In the genomic region with DNA sequence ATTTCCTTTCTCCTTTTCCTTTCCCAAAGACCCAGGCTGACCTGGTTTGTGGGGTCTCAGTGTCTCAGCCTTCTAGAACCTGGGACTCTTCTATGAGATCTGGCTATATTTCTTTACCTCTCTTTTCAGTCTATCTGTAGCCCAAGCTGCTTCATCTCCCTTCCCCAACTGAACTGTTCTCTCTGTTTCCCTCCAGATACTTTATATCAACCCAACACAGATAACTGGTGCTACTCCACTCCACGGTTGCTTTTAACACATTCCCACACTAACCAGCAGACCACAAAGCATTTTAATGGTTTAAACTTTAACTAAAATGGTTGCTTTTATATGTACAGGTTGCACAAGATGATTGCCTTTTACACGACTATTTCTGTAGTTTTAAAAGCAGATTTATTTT, we compare ENCODE assay signal across 19 mouse cellular contexts. TPM values are rescaled to one million over a fixed set of nuclear protein-coding genes. Genes with fewer than 3 reads are reported as not detected.
DNase-seq lines count a peak whose midpoint lies in the region; ATAC-seq and TF ChIP-seq lines count a peak whose summit lies in the region.
"Had no signal": no experiment of that assay in that cellular context is flagged by ENCODE, and none has a peak within 500 bp of the region (broad histone marks: within the 10 kb centered on the region; RNA-seq: fewer than 3 reads in every experiment).

No protein-coding gene starts in this region.

- H3K4me3 ChIP-seq in kidney, embryonic 16.5 days (ENCODE audit: low read length) = no peak overlapping the region
- no peak overlapping the region for H3K4me3 ChIP-seq in kidney, embryonic 14.5 days (ENCODE audit: low read length)
- no peak overlapping the region for H3K4me3 ChIP-seq in liver, postnatal 0 days (ENCODE audit: low read depth, low read length)
- H3K4me3 ChIP-seq in midbrain, postnatal 0 days (ENCODE audit: low read depth, low read length) = no peak overlapping the region
- H3K4me3 ChIP-seq: embryonic facial prominence, embryonic 12.5 days; forebrain, embryonic 12.5 days; heart, embryonic 13.5 days; hindbrain, embryonic 15.5 days had no signal

- H3K27me3 ChIP-seq in kidney, embryonic 16.5 days (ENCODE audit: insufficient read depth, low read length) = no peaks in the 10 kb centered on the region
- H3K27me3 ChIP-seq in kidney, embryonic 14.5 days (ENCODE audit: control insufficient read depth, insufficient read depth, low read length) = no peaks in the 10 kb centered on the region
- no peaks in the 10 kb centered on the region for H3K27me3 ChIP-seq in liver, postnatal 0 days (ENCODE audit: insufficient read depth, low read length)
- H3K27me3 ChIP-seq in midbrain, postnatal 0 days (ENCODE audit: insufficient read depth, low read length) = no peaks in the 10 kb centered on the region
- H3K27me3 ChIP-seq: embryonic facial prominence, embryonic 12.5 days; forebrain, embryonic 12.5 days; heart, embryonic 13.5 days; hindbrain, embryonic 15.5 days had no signal

- TF ChIP-seq CTCF in liver, postnatal 0 days (IDR thresholded peaks at IDR 0.05; ENCODE audit: low read depth) = no peak
- no peak for TF ChIP-seq CTCF in midbrain, postnatal 0 days (IDR thresholded peaks at IDR 0.05)

- WGBS in kidney, embryonic 16.5 days = 51% methylated on average over 2 of the region's 2 CpGs
- 51% methylated on average over 2 of the region's 2 CpGs for WGBS in kidney, embryonic 14.5 days
- 37% methylated on average over 2 of the region's 2 CpGs for WGBS in liver, postnatal 0 days (ENCODE audit: insufficient replicate concordance)
- 84% methylated on average over 2 of the region's 2 CpGs for WGBS in midbrain, postnatal 0 days

- peak; percentile 65; the same call in 1 of the 2 replicates for TF ChIP-seq EP300 in liver, postnatal 0 days (IDR thresholded peaks at IDR 0.05; ENCODE audit: low read depth)

- H3K36me3 ChIP-seq in kidney, embryonic 16.5 days (ENCODE audit: insufficient read depth, low read length) = no peaks in the 10 kb centered on the region
- H3K36me3 ChIP-seq in kidney, embryonic 14.5 days (ENCODE audit: control insufficient read depth, insufficient read depth, low read length) = no peaks in the 10 kb centered on the region
- no peaks in the 10 kb centered on the region for H3K36me3 ChIP-seq in liver, postnatal 0 days (replicated peaks; ENCODE audit: insufficient read depth, low read length)
- peaks cover 6% of the 10 kb centered on the region for H3K36me3 ChIP-seq in midbrain, postnatal 0 days (ENCODE audit: insufficient read depth, low read length)
- H3K36me3 ChIP-seq: embryonic facial prominence, embryonic 12.5 days; forebrain, embryonic 12.5 days; heart, embryonic 13.5 days had no signal

- DNase-seq in liver, postnatal 0 days = no peak
- no peak for DNase-seq in cerebellum, adult 9-10 months
- no peak for DNase-seq in midbrain, postnatal 0 days (ENCODE audit: low spot score)
- DNase-seq: adrenal gland, adult 2 months; adrenal gland, postnatal 36 days; cerebellum, adult 2 months; cerebellum, postnatal 14 days; gastrocnemius, postnatal 14 days; heart, postnatal 36 days had no signal

- H3K9me3 ChIP-seq in kidney, embryonic 16.5 days (ENCODE audit: low read length) = no peaks in the 10 kb centered on the region
- H3K9me3 ChIP-seq in kidney, embryonic 14.5 days (ENCODE audit: control insufficient read depth, low read length) = no peaks in the 10 kb centered on the region
- no peaks in the 10 kb centered on the region for H3K9me3 ChIP-seq in liver, postnatal 0 days (ENCODE audit: low read length)
- H3K9me3 ChIP-seq in midbrain, postnatal 0 days (ENCODE audit: low read length) = no peaks in the 10 kb centered on the region
- H3K9me3 ChIP-seq: embryonic facial prominence, embryonic 12.5 days; forebrain, embryonic 12.5 days; heart, embryonic 13.5 days; hindbrain, embryonic 15.5 days had no signal

- peaks cover 5% of the 10 kb centered on the region; the same call in 1 of the 2 replicates for H3K4me1 ChIP-seq in kidney, embryonic 16.5 days (ENCODE audit: insufficient read depth, low read length)
- no peaks in the 10 kb centered on the region for H3K4me1 ChIP-seq in kidney, embryonic 14.5 days (ENCODE audit: control insufficient read depth, insufficient read depth, low read length)
- H3K4me1 ChIP-seq in liver, postnatal 0 days (ENCODE audit: insufficient read depth) = no peaks in the 10 kb centered on the region
- no peaks in the 10 kb centered on the region for H3K4me1 ChIP-seq in midbrain, postnatal 0 days (ENCODE audit: insufficient read depth, low read length)
- H3K4me1 ChIP-seq: embryonic facial prominence, embryonic 12.5 days; heart, embryonic 13.5 days; hindbrain, embryonic 15.5 days had no signal

- ATAC-seq in kidney, embryonic 16.5 days (ENCODE audit: low FRiP score, low TSS enrichment) = no peak
- ATAC-seq in kidney, embryonic 14.5 days (ENCODE audit: low FRiP score, low TSS enrichment) = no peak
- peak; percentile 84 for ATAC-seq in common myeloid progenitor, adult 5-6 weeks (replicated peaks; ENCODE audit: low read depth, poor library complexity, severe bottlenecking)
- ATAC-seq in erythroid progenitor cell, adult 5-6 weeks (replicated peaks; ENCODE audit: low FRiP score, poor library complexity, severe bottlenecking) = 0 out of 2 replicates have a peak, but pooled peaks have one; percentile 34
- no peak for ATAC-seq in liver, postnatal 0 days
- no peak for ATAC-seq in midbrain, postnatal 0 days (ENCODE audit: low FRiP score)
- ATAC-seq: forebrain, embryonic 16.5 days had no signal

- H3K9ac ChIP-seq in kidney, embryonic 16.5 days (replicated peaks; ENCODE audit: low read length) = no peak overlapping the region
- no peak overlapping the region for H3K9ac ChIP-seq in kidney, embryonic 14.5 days (ENCODE audit: low read depth, low read length)
- no peak overlapping the region for H3K9ac ChIP-seq in liver, postnatal 0 days (replicated peaks)
- H3K9ac ChIP-seq in midbrain, postnatal 0 days (replicated peaks; ENCODE audit: low read length, poor library complexity, severe bottlenecking) = no peak overlapping the region
- H3K9ac ChIP-seq: embryonic facial prominence, embryonic 12.5 days; forebrain, embryonic 12.5 days; heart, embryonic 13.5 days; hindbrain, embryonic 15.5 days had no signal

- H3K4me2 ChIP-seq in kidney, embryonic 16.5 days (replicated peaks; ENCODE audit: low read depth, low read length) = no peak overlapping the region
- H3K4me2 ChIP-seq in kidney, embryonic 14.5 days (replicated peaks; ENCODE audit: low read depth, low read length) = no peak overlapping the region
- H3K4me2 ChIP-seq in liver, postnatal 0 days (ENCODE audit: low read depth, low read length) = no peak overlapping the region
- no peak overlapping the region for H3K4me2 ChIP-seq in midbrain, postnatal 0 days (ENCODE audit: low read depth, low read length, poor library complexity, severe bottlenecking)
- H3K4me2 ChIP-seq: embryonic facial prominence, embryonic 12.5 days; forebrain, embryonic 12.5 days; heart, embryonic 13.5 days; hindbrain, embryonic 15.5 days had no signal

- peak overlapping the region; percentile 13; the same call in 1 of the 2 replicates for H3K27ac ChIP-seq in kidney, embryonic 16.5 days (ENCODE audit: low read length)
- no peak overlapping the region for H3K27ac ChIP-seq in kidney, embryonic 14.5 days (ENCODE audit: low read depth, low read length)
- H3K27ac ChIP-seq in liver, postnatal 0 days (ENCODE audit: low read depth) = no peak overlapping the region
- no peak overlapping the region for H3K27ac ChIP-seq in midbrain, postnatal 0 days (ENCODE audit: low read depth, low read length)
- H3K27ac ChIP-seq: embryonic facial prominence, embryonic 12.5 days; forebrain, embryonic 12.5 days; heart, embryonic 13.5 days; hindbrain, embryonic 15.5 days had no signal

RNA-seq across cellular contexts. Expression of a gene that starts 19.9 kb away (rescaled TPM):
- polyA plus RNA-seq in kidney, embryonic 16.5 days (2015; fragmentation: Nextera tagmentation; extraction: Ambion mirVana) = 83.1 and 98.7 TPM in 2 replicates
- polyA plus RNA-seq in kidney, embryonic 14.5 days (2014; fragmentation: Nextera tagmentation; extraction: Ambion mirVana) = 10.0 and 14.5 TPM in 2 replicates
- total RNA-seq in common myeloid progenitor, adult 5-6 weeks (2017) = 53.5 and 60.9 TPM in 2 replicates
- total RNA-seq in erythroid progenitor cell, adult 5-6 weeks (2015; ENCODE audit: low replicate concordance) = 30.6 and 32.3 TPM in 2 replicates
- 19.6 and 21.6 TPM in 2 replicates for total RNA-seq in erythroid progenitor cell, adult 5-6 weeks (2017; ENCODE audit: low replicate concordance)
- 28.0 and 30.6 TPM in 2 replicates for polyA plus RNA-seq in liver, postnatal 0 days (2015; fragmentation: Nextera tagmentation; extraction: Ambion mirVana)
- total RNA-seq in midbrain, postnatal 0 days (2014; rRNA removed) = 44.9 and 55.5 TPM in 2 replicates
- 68.4 and 72.1 TPM in 2 replicates for polyA plus RNA-seq in midbrain, postnatal 0 days (2015; fragmentation: Nextera tagmentation; extraction: Ambion mirVana)

RNA-seq across cellular contexts. Expression of a gene that starts 45.6 kb away (rescaled TPM):
- not detected in 2 replicates for polyA plus RNA-seq in kidney, embryonic 16.5 days (2015; fragmentation: Nextera tagmentation; extraction: Ambion mirVana)
- polyA plus RNA-seq in kidney, embryonic 14.5 days (2014; fragmentation: Nextera tagmentation; extraction: Ambion mirVana) = not detected in 2 replicates
- 0.63 and 2.1 TPM in 2 replicates for total RNA-seq in common myeloid progenitor, adult 5-6 weeks (2017)
- total RNA-seq in erythroid progenitor cell, adult 5-6 weeks (2015; ENCODE audit: low replicate concordance) = 12.6 and 13.4 TPM in 2 replicates
- 2.4 and 14.6 TPM in 2 replicates for total RNA-seq in erythroid progenitor cell, adult 5-6 weeks (2017; ENCODE audit: low replicate concordance)
- polyA plus RNA-seq in liver, postnatal 0 days (2015; fragmentation: Nextera tagmentation; extraction: Ambion mirVana) = 6.0 and 6.8 TPM in 2 replicates
- 1.0 TPM in 1 of 2 replicates, not detected in the other for total RNA-seq in midbrain, postnatal 0 days (2014; rRNA removed)
- 0.47 and 1.0 TPM in 2 replicates for polyA plus RNA-seq in midbrain, postnatal 0 days (2015; fragmentation: Nextera tagmentation; extraction: Ambion mirVana)
- total RNA-seq: gastrocnemius, postnatal 14 days had no signal
- polyA plus RNA-seq: adrenal gland, adult 2 months; forebrain, embryonic 16.5 days; hindbrain, embryonic 11.5 days had no signal

Comparison
In these comparisons a context has a peak if more than half of its experiments do, and no peak if none do; other contexts are left out.
1. ATAC-seq: peak in common myeloid progenitor, adult 5-6 weeks (single experiment) and erythroid progenitor cell, adult 5-6 weeks (single experiment); none in kidney, embryonic 16.5 days (single experiment), kidney, embryonic 14.5 days (single experiment), liver, postnatal 0 days (single experiment) and midbrain, postnatal 0 days (single experiment).